Mouse (Mus musculus): ENCODE data around the gene Rpl28. TPM values are rescaled to one million over a fixed set of nuclear protein-coding genes. Genes with fewer than 3 reads are reported as not detected.

Gene Rpl28
- polyA plus RNA-seq (2015; fragmentation: Nextera tagmentation; extraction: Ambion mirVana): 335 and 398 TPM in 2 replicates

- Histone ChIP-seq H3K27me3 (peaks cover 22% of the 10 kb centered on the region), H3K9ac (peak within 1 kb of the TSS; percentile 96), H3K4me3 (peak within 1 kb of the TSS; percentile 87), H3K36me3 (peaks cover 37% of the 10 kb centered on the region), H3K4me1 (peaks cover 23% of the 10 kb centered on the region), H3K4me2 (peak within 1 kb of the TSS; percentile 86), H3K27ac (peak within 1 kb of the TSS; percentile 96), H3K9me3 (no peaks in the 10 kb centered on the region)
- 1% methylated on average over 54 of the region's 54 CpGs for WGBS
- ATAC-seq (ENCODE audit: insufficient number of reproducible peaks, insufficient read depth, low FRiP score, low TSS enrichment, low read depth): peak; percentile 83
Measured at GRCm38 (mm10) chr7:4792278-4793212, at the start of gene Rpl28. Gene Rpl28 (plus strand): TSS chr7:4792874.

DNA sequence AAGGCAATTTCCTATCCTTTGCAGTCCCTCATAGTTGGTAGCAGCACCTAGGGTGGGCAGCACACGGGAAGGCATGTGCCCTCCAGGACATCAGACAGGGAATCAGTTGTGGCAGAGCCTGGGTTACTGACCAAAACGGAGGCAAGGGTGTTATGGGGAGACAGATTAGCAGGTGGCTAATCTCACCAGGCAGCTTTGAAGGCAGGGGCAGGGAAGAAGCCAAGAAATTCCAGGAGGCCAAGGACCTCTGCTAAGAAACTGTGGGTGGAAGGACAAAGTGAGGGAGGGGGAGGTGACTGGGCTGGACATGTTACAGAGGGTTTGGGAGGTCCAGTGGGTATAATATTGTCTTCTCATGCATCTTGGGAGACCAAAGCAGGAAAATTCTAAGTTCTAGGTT is 49.3 kb upstream of the Rpl28 start:
- WGBS: 72% methylated on average over 2 of the region's 2 CpGs
- Histone ChIP-seq H3K36me3 (peaks cover 50% of the 10 kb centered on the region), H3K9me3 (no peaks in the 10 kb centered on the region), H3K4me1 (peaks cover 24% of the 10 kb centered on the region), H3K4me2 (no peak overlapping the region), H3K27ac (no peak overlapping the region), H3K4me3 (no peak overlapping the region), H3K27me3 (no peaks in the 10 kb centered on the region), H3K9ac (no peak overlapping the region)
- no peak for ATAC-seq (ENCODE audit: insufficient number of reproducible peaks, insufficient read depth, low FRiP score, low TSS enrichment, low read depth)

- Histone ChIP-seq H3K4me1 (peaks cover 17% of the 10 kb centered on the region), H3K36me3 (peaks cover 53% of the 10 kb centered on the region)
- ATAC-seq (ENCODE audit: insufficient number of reproducible peaks, insufficient read depth, low FRiP score, low TSS enrichment, low read depth): no peak
Measured at GRCm38 (mm10) chr7:4744886-4745285, 47.8 kb upstream of the Rpl28 start.

GRCm38 (mm10) chr7:4746326-4746980 is 46.2 kb upstream of the Rpl28 start:
- no peaks in the 10 kb centered on the region for H3K9me3 ChIP-seq
- no peak overlapping the region for H3K4me3 ChIP-seq
- no peaks in the 10 kb centered on the region for H3K27me3 ChIP-seq
- peaks cover 53% of the 10 kb centered on the region for H3K36me3 ChIP-seq
- no peak overlapping the region for H3K9ac ChIP-seq
- no peak overlapping the region for H3K4me2 ChIP-seq
- ATAC-seq (ENCODE audit: insufficient number of reproducible peaks, insufficient read depth, low FRiP score, low TSS enrichment, low read depth): no peak
- WGBS: 88% methylated on average over 22 of the region's 22 CpGs
- no peak overlapping the region for H3K27ac ChIP-seq
- H3K4me1 ChIP-seq: peaks cover 13% of the 10 kb centered on the region

More at GRCm38 (mm10) chr7:4744886-4745285, 47.8 kb upstream of the Rpl28 start:
- Histone ChIP-seq H3K4me3 (no peak overlapping the region), H3K4me2 (no peak overlapping the region), H3K27me3 (no peaks in the 10 kb centered on the region), H3K9me3 (no peaks in the 10 kb centered on the region), H3K9ac (no peak overlapping the region), H3K27ac (no peak overlapping the region)
- 94% methylated on average over 6 of the region's 6 CpGs for WGBS

- Histone ChIP-seq H3K27ac (no peak overlapping the region), H3K9me3 (no peaks in the 10 kb centered on the region), H3K4me3 (no peak overlapping the region), H3K27me3 (no peaks in the 10 kb centered on the region), H3K4me1 (peaks cover 13% of the 10 kb centered on the region), H3K9ac (no peak overlapping the region), H3K36me3 (peaks cover 49% of the 10 kb centered on the region), H3K4me2 (no peak overlapping the region)
- ATAC-seq (ENCODE audit: insufficient number of reproducible peaks, insufficient read depth, low FRiP score, low TSS enrichment, low read depth): no peak
- WGBS: 76% methylated on average over 9 of the region's 9 CpGs
Measured at GRCm38 (mm10) chr7:4747156-4747899, 45.3 kb upstream of the Rpl28 start.

DNA sequence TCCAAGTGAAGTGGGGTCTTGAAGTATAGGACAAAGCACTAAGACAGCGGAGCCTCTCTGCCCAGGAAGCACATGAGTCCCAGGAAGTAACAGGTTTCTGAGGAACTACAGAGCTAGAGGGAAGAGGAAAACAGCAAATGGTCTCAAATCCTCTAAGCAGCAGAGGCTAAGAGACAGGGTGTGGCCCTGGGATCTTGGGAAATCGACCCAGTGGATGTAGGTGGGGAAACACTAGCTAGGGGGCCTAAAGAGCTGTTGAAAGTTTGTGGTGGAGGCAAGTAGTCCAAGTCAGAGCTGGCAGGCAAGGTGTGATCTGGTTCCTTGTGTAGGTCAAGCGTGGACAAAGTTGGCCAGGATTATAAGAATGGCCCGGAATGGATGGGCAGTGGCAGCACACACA is 44.4 kb upstream of the Rpl28 start:
- Histone ChIP-seq H3K4me1 (peaks cover 16% of the 10 kb centered on the region), H3K9ac (no peak overlapping the region), H3K4me2 (no peak overlapping the region), H3K36me3 (peaks cover 39% of the 10 kb centered on the region), H3K4me3 (no peak overlapping the region), H3K27me3 (no peaks in the 10 kb centered on the region), H3K27ac (no peak overlapping the region), H3K9me3 (no peaks in the 10 kb centered on the region)
- WGBS: 79% methylated on average over 4 of the region's 4 CpGs
- ATAC-seq (ENCODE audit: insufficient number of reproducible peaks, insufficient read depth, low FRiP score, low TSS enrichment, low read depth): no peak

DNA sequence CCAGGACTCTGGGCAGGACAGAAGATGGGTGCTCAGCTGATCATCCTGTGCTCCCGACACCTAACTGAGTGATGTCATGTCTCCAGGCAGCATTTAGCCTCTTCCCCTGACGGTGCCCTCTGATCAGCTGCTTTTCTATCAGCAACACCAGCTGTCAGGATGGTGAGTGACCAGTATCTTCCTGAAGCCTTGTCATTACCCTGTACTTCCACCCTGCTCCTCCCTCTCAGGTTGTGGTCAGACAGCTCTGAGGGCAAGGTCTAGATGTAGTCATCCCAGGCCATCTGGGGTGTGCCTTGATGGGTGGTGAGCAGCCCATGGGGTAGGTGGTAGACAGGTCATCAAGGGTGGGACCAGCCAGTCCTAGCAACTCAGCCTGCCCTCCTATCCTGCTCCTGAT is 43.5 kb upstream of the Rpl28 start:
- no peak overlapping the region for H3K9ac ChIP-seq
- H3K4me1 ChIP-seq: peaks cover 16% of the 10 kb centered on the region
- ATAC-seq (ENCODE audit: insufficient number of reproducible peaks, insufficient read depth, low FRiP score, low TSS enrichment, low read depth): no peak
- no peak overlapping the region for H3K27ac ChIP-seq
- H3K36me3 ChIP-seq: peaks cover 30% of the 10 kb centered on the region
- H3K27me3 ChIP-seq: no peaks in the 10 kb centered on the region
- H3K4me2 ChIP-seq: no peak overlapping the region
- WGBS: 79% methylated on average over 2 of the region's 2 CpGs
- H3K9me3 ChIP-seq: no peaks in the 10 kb centered on the region
- H3K4me3 ChIP-seq: no peak overlapping the region

DNA sequence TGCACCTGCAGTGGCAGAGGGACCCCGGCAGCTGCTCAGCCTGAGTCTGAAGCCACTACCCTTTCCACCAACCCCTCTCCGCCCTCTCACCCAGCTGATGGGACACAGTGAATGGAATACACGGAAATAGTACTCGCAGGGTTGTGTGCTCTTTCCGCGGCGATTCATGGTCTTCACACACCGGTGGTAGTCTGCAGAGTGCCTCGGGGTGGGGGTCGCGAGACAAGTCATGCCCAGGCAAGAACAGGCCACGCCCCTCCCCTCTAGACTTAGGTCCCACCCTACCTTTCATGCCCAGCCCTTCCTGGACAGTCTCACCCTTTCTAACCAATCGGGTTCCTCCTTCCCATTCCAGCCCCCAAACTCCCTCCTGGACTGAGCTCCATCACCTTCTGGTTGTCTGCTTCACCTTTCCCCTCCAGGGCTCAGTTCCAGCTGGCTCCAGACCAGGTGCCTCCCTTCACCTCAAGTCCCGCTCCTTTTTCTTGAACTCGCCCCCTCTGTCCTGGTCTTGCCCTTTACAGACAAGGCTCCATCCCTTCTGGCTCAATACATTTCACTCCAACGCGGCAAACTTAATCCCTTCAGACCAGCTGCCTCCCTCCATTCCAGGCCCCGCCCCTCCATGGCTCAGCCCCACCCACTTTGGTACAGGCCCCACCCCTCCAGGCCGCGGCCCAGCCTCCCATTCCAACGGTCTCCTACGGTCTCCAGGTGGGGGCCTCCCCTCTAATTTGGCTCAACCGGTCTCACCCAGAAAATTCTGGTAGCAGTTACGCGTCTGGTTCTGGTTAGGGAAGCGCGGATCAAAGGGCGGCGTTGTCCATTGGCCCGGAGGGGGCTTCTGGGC is 40.5 kb upstream of the Rpl28 start:
- H3K9me3 ChIP-seq: no peaks in the 10 kb centered on the region
- H3K4me3 ChIP-seq: peak overlapping the region; percentile 48
- H3K4me1 ChIP-seq: peaks cover 16% of the 10 kb centered on the region
- WGBS: 1% methylated on average over 30 of the region's 30 CpGs
- H3K9ac ChIP-seq: peak overlapping the region; percentile 44
- H3K27me3 ChIP-seq: no peaks in the 10 kb centered on the region
- ATAC-seq (ENCODE audit: insufficient number of reproducible peaks, insufficient read depth, low FRiP score, low TSS enrichment, low read depth): peak; percentile 79
- peaks cover 4% of the 10 kb centered on the region; the same call in 1 of the 2 replicates for H3K36me3 ChIP-seq
- H3K4me2 ChIP-seq: peak overlapping the region; percentile 66
- H3K27ac ChIP-seq: peak overlapping the region; percentile 87

DNA sequence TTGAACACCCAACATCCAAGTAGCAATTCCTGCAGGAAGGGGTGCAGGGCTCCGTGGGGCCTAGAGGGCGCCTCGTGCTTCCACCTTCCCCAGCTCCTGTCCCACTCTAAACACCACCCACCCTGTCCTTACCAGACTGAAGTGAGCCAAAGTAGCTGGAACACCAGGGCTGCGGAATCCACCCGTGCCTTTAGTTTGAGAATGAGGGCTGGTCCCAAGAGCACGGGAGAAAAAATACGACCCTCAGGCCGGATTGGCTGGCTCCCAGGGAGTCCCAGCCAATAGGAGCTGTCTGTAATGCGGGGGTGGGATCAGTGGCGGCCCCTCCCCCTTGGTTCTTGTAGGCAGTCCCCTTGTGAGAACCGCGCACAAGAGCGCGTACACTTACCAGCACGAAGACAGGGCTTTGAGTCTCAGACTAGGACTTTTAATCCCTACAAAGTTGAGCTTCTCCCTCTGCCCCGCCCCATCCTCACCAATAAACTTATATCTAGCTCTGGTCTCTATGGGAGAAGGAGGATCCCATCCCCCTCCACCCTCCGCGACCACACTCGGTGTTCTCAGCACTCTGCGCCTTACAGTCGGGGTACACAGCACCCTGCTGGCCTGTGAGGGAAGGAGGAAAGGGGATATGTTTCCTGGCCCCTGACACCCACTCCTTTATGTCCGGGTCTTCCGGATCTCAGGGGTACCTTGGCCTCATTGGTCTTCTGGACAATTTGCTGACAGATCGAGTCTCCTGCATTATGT is 39.7 kb upstream of the Rpl28 start, which contains the start of gene Cox6b2:
TSS of gene Cox6b2 (minus strand) at position 274 of the 750 bp plus-strand sequence.
- Histone ChIP-seq H3K9me3 (no peaks in the 10 kb centered on the region), H3K27me3 (no peaks in the 10 kb centered on the region), H3K4me2 (peak within 1 kb of the TSS; percentile 66), H3K4me3 (peak within 1 kb of the TSS; percentile 48), H3K36me3 (peaks cover 3% of the 10 kb centered on the region; the same call in 1 of the 2 replicates), H3K27ac (peak within 1 kb of the TSS; percentile 87), H3K9ac (peak within 1 kb of the TSS; percentile 44), H3K4me1 (peaks cover 16% of the 10 kb centered on the region)
- 3% methylated on average over 24 of the region's 24 CpGs for WGBS
- peak; percentile 89 for ATAC-seq (ENCODE audit: insufficient number of reproducible peaks, insufficient read depth, low FRiP score, low TSS enrichment, low read depth)

DNA sequence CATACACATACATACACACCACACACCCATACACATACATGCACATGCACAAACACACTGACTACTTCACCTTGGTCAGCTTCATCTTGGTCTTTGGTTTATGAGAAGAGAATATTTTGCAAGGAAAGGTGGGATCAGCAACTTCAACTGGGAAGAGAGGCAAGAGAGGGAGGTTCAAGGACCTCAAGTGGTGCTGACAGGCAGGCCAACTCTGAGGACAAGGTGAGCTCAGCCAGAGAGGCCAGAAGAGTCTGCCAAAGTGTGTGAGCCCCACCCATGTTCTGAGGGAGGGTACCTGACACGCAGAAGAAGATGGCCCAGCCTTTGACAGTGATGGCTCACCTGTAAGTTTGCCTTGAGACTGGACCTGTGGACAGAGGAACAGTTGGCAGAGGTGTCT is 33.0 kb upstream of the Rpl28 start:
- Histone ChIP-seq H3K4me2 (no peak overlapping the region), H3K27me3 (no peaks in the 10 kb centered on the region), H3K9me3 (no peaks in the 10 kb centered on the region), H3K9ac (no peak overlapping the region), H3K27ac (no peak overlapping the region), H3K36me3 (no peaks in the 10 kb centered on the region), H3K4me3 (no peak overlapping the region), H3K4me1 (no peaks in the 10 kb centered on the region)
- WGBS: 54% methylated on average over 1 of the region's 1 CpGs
- ATAC-seq (ENCODE audit: insufficient number of reproducible peaks, insufficient read depth, low FRiP score, low TSS enrichment, low read depth): no peak

All from embryonic facial prominence, embryonic 13.5 days (tissue).